Mouse (Mus musculus) testis, adult 2 months (tissue): ENCODE measurements around the gene Pde2a. TPM values are rescaled to one million over a fixed set of nuclear protein-coding genes. Genes with fewer than 3 reads are reported as not detected.

ENCODE experiments used
- H3K27ac ChIP-seq: fragments of 200-500 bp; 2 replicates; pipeline ENCODE4 v1.5.1; 2012; ENCODE audit warnings: low read depth, low read length; ENCODE audit not compliant: control insufficient read depth, insufficient read depth
- H3K27me3 ChIP-seq: fragments of 200-500 bp; 2 replicates; pipeline ENCODE4 v1.6.1; 2012; ENCODE audit warnings: mild to moderate bottlenecking, low read length, moderate library complexity; ENCODE audit not compliant: control insufficient read depth, insufficient read depth
- H3K36me3 ChIP-seq: fragments of 200-500 bp; 2 replicates; pipeline ENCODE4 v1.6.1; 2012; ENCODE audit warnings: mild to moderate bottlenecking, low read length; ENCODE audit not compliant: control insufficient read depth, insufficient read depth
- H3K4me1 ChIP-seq: fragments of 200-500 bp; 2 replicates; pipeline ENCODE4 v1.6.1; 2012; ENCODE audit warnings: low read length; ENCODE audit not compliant: control insufficient read depth, insufficient read depth
- H3K4me3 ChIP-seq: fragments of 200-500 bp; 2 replicates; pipeline ENCODE4 v1.5.1; 2012; ENCODE audit warnings: low read depth, mild to moderate bottlenecking, low read length, moderate library complexity, mixed read lengths; ENCODE audit not compliant: control insufficient read depth
- CTCF ChIP-seq: fragments of 200-500 bp; IDR thresholded peaks from 2 replicates; pipeline ENCODE4 v1.5.1; 2012; ENCODE audit warnings: low read depth, mild to moderate bottlenecking, inconsistent platforms, low read length, moderate library complexity; ENCODE audit not compliant: control insufficient read depth, insufficient read depth, insufficient replicate concordance
- POLR2A ChIP-seq: fragments of 200-500 bp; IDR thresholded peaks from 2 replicates; pipeline ENCODE4 v1.6.1; 2012; ENCODE audit warnings: low read depth, mild to moderate bottlenecking, inconsistent platforms, low read length, moderate library complexity; ENCODE audit not compliant: control insufficient read depth
- polyA plus RNA-seq: library from polyadenylated mRNA; depleted of rRNA; stranded (reverse); fragments of >200 nt; gene quantifications from 2 replicates; pipeline ENCODE4 v1.2.3, GENCODE M21; 2012

Pde2a gene
- polyA plus RNA-seq, 1 experiment: 7.4 TPM

DNA sequence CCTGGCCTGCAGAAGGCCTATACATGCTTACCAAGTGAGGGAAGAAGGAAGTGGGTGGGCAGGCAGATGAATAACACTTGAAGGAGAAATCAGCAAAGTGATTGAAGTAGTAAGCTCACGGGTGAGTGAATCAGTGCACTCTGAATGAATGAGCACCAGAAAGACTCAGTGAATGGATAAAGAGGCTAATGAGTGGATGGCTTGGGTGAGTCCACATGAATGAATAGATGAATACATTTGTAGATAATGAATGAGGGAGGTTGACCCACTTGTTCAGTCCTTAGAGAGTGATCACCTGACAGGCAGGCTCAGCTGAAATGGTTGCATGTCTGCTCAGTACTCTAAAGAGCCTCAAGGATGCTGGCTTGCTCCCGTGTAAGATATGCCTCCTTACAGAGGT lies 101.7 kb downstream of the Pde2a start:
- Histone ChIP-seq H3K27ac (no peak overlapping the region), H3K27me3 (no peaks in the 10 kb centered on the region), H3K4me3 (no peak overlapping the region), H3K4me1 (peaks cover 8% of the 10 kb centered on the region), H3K36me3 (no peaks in the 10 kb centered on the region)
- no peak for TF ChIP-seq POLR2A
- TF ChIP-seq CTCF: no peak

GRCm38 (mm10) chr7:101526484-101526883 lies 105.0 kb downstream of the Pde2a start:
- Histone ChIP-seq H3K4me3 (no peak overlapping the region), H3K36me3 (no peaks in the 10 kb centered on the region), H3K4me1 (peaks cover 8% of the 10 kb centered on the region), H3K27ac (no peak overlapping the region), H3K27me3 (no peaks in the 10 kb centered on the region)
- TF ChIP-seq CTCF (no peak), POLR2A (no peak)

DNA sequence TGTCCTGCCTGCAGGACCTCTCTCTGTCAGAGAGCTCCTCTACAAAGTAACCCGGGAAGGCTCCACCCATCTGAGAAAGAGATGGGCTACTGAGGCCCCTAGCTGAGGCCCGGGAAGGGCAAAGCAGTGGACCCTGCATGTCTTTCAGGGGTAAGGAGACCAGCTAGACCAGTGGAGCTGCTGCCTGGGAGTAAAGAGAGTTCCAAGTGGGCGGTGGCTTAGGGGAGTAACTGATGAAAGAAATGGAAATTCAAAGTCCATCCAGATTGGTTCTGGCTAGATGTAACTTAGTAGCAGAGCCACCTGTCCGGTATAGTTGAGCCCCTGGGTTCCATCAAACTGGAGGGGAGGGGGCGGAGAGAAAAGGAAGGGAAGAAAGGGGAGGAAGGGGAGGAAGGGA lies 112.9 kb downstream of the Pde2a start:
- Histone ChIP-seq H3K27ac (no peak overlapping the region), H3K27me3 (no peaks in the 10 kb centered on the region), H3K36me3 (no peaks in the 10 kb centered on the region)

DNA sequence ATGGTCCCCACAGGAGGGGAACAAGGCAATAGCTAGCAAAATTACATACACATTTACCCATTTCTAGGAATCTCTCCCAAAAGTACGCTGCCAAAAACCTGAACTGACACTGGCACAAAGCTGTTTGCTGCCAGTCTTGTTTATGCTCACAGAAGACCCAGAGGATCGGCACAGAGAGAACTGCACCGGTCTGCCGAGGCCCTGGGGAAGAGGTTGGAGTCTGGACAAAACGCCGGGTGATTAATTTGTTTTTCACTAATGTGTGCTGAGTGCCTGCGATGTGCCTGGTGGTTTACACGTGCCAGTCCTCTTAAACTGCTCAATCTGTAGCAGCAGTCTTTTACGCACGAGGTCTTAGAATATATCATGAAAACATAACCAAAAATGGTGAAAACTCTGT lies 113.6 kb downstream of the Pde2a start:
- no peak for TF ChIP-seq POLR2A
- TF ChIP-seq CTCF: no peak
- Histone ChIP-seq H3K27ac (no peak overlapping the region), H3K4me1 (0 out of 2 replicates have a peak, but pooled peaks cover 2% of the 10 kb centered on the region), H3K27me3 (no peaks in the 10 kb centered on the region), H3K36me3 (no peaks in the 10 kb centered on the region), H3K4me3 (no peak overlapping the region)

More for the DNA sequence above, 112.9 kb downstream of the Pde2a start:
- no peak overlapping the region for H3K4me3 ChIP-seq
- no peak for TF ChIP-seq CTCF
- H3K4me1 ChIP-seq: 0 out of 2 replicates have a peak, but pooled peaks cover 2% of the 10 kb centered on the region

- Histone ChIP-seq H3K36me3 (no peaks in the 10 kb centered on the region), H3K4me3 (no peak overlapping the region), H3K27me3 (no peaks in the 10 kb centered on the region), H3K4me1 (0 out of 2 replicates have a peak, but pooled peaks cover 2% of the 10 kb centered on the region), H3K27ac (no peak overlapping the region)
- TF ChIP-seq POLR2A: no peak
- TF ChIP-seq CTCF: no peak
Measured at GRCm38 (mm10) chr7:101535517-101535916, 114.0 kb downstream of the Pde2a start.

GRCm38 (mm10) chr7:101537541-101537940 lies 116.0 kb downstream of the Pde2a start:
- Histone ChIP-seq H3K27me3 (no peaks in the 10 kb centered on the region), H3K27ac (no peak overlapping the region), H3K4me3 (no peak overlapping the region), H3K4me1 (0 out of 2 replicates have a peak, but pooled peaks cover 2% of the 10 kb centered on the region), H3K36me3 (no peaks in the 10 kb centered on the region)
- TF ChIP-seq CTCF (no peak), POLR2A (no peak)

GRCm38 (mm10) chr7:101538141-101538933 lies 116.8 kb downstream of the Pde2a start:
- Histone ChIP-seq H3K4me1 (0 out of 2 replicates have a peak, but pooled peaks cover 2% of the 10 kb centered on the region), H3K27ac (no peak overlapping the region), H3K36me3 (no peaks in the 10 kb centered on the region), H3K27me3 (no peaks in the 10 kb centered on the region), H3K4me3 (no peak overlapping the region)
- TF ChIP-seq POLR2A (no peak), CTCF (no peak)
